Mouse (Mus musculus) sigmoid colon, adult 10 weeks (tissue): ENCODE data around the gene Arrb2. TPM values are rescaled to one million over a fixed set of nuclear protein-coding genes. Genes with fewer than 3 reads are reported as not detected.

Source experiments
- polyA plus RNA-seq: library from polyadenylated mRNA; stranded (reverse); fragments of 350-450 nt; fragmentation: Illumina TruSeq; extraction: RNeasy Lipid Tissue Mini Kit (QIAGEN cat#74804); gene quantifications from one replicate; pipeline ENCODE4 v1.2.3, GENCODE M21; 2014; ENCODE audit warnings: low read depth, low replicate concordance

The Arrb2 gene
- polyA plus RNA-seq: 0.47 TPM

GRCm38 (mm10) chr11:70432048-70432894 is at the start of gene Arrb2:
Arrb2 (plus strand) TSS chr11:70432635.

GRCm38 (mm10) chr11:70409594-70410296 is 22.7 kb upstream of the Arrb2 start, which contains the start of gene Pelp1:
Pelp1 (minus strand) TSS chr11:70410031.

GRCm38 (mm10) chr11:70451797-70452498 is 19.5 kb downstream of the Arrb2 start, which contains the start of gene Med11:
Med11 (plus strand) TSS chr11:70451919.

GRCm38 (mm10) chr11:70458688-70459600 is 26.5 kb downstream of the Arrb2 start, which contains the start of gene Zmynd15:
Zmynd15 (plus strand) TSS chr11:70459433.

GRCm38 (mm10) chr11:70459601-70460101 is 27.2 kb downstream of the Arrb2 start, which contains the start of gene Cxcl16:
Cxcl16 (minus strand) TSS chr11:70459984.

Other genes with a start within 250 kb of the Arrb2 start
- 0.69 TPM for gene Slc16a11, start 219.9 kb upstream of the Arrb2 start, polyA plus RNA-seq
- gene Slc16a13, start 211.6 kb upstream of the Arrb2 start, polyA plus RNA-seq: 3.1 TPM
- 2.3 TPM for gene Bcl6b, start 202.8 kb upstream of the Arrb2 start, polyA plus RNA-seq
- gene 0610010K14Rik, start 194.7 kb upstream of the Arrb2 start, polyA plus RNA-seq: 1.8 TPM
- 0.69 TPM for gene Gm21988, start 192.8 kb upstream of the Arrb2 start, polyA plus RNA-seq
- gene Rnasek, start 192.8 kb upstream of the Arrb2 start, polyA plus RNA-seq: 24.0 TPM
- 1.3 TPM for gene Alox12, start 177.3 kb upstream of the Arrb2 start, polyA plus RNA-seq
- not detected for gene Alox12e, start 110.0 kb upstream of the Arrb2 start, polyA plus RNA-seq
- gene Alox15, start 80.6 kb upstream of the Arrb2 start, polyA plus RNA-seq: 5.9 TPM
- 6.3 TPM for gene Pelp1, start 22.6 kb upstream of the Arrb2 start, polyA plus RNA-seq
- gene Med11, start 19.3 kb downstream of the Arrb2 start, polyA plus RNA-seq: 8.1 TPM
- gene Zmynd15, start 26.8 kb downstream of the Arrb2 start, polyA plus RNA-seq: 0.28 TPM
- gene Cxcl16, start 27.3 kb downstream of the Arrb2 start, polyA plus RNA-seq: 12.0 TPM
- 1.6 TPM for gene Tm4sf5, start 72.6 kb downstream of the Arrb2 start, polyA plus RNA-seq
- gene Vmo1, start 82.0 kb downstream of the Arrb2 start, polyA plus RNA-seq: not detected
- gene Gltpd2, start 86.6 kb downstream of the Arrb2 start, polyA plus RNA-seq: not detected
- gene Psmb6, start 92.7 kb downstream of the Arrb2 start, polyA plus RNA-seq: 16.2 TPM
- not detected for gene Gm40193, start 100.3 kb downstream of the Arrb2 start, polyA plus RNA-seq
- gene Pld2, start 107.4 kb downstream of the Arrb2 start, polyA plus RNA-seq: 0.85 TPM
- gene Mink1, start 130.2 kb downstream of the Arrb2 start, polyA plus RNA-seq: 4.6 TPM
- gene 4930544D05Rik, start 183.2 kb downstream of the Arrb2 start, polyA plus RNA-seq: not detected
- gene Chrne, start 186.6 kb downstream of the Arrb2 start, polyA plus RNA-seq: not detected
- gene Gp1ba, start 206.5 kb downstream of the Arrb2 start, polyA plus RNA-seq: not detected
- 43.3 TPM for gene Rnf167, start 214.6 kb downstream of the Arrb2 start, polyA plus RNA-seq
- 26.7 TPM for gene Slc25a11, start 214.8 kb downstream of the Arrb2 start, polyA plus RNA-seq
- gene Pfn1, start 222.0 kb downstream of the Arrb2 start, polyA plus RNA-seq: 141 TPM
- 22.6 TPM for gene Eno3, start 224.6 kb downstream of the Arrb2 start, polyA plus RNA-seq
- 18.2 TPM for gene Spag7, start 236.8 kb downstream of the Arrb2 start, polyA plus RNA-seq